Mouse (Mus musculus): ENCODE data around the gene Ranbp6.
A peak's percentile ranks its signal among the peaks of the same experiment; 100 is the strongest.

Ranbp6 gene

GRCm38 (mm10) chr19:29805917-29806785 lies 6.6 kb downstream of the Ranbp6 start, which contains the start of gene 9930021J03Rik:
Gene 9930021J03Rik, minus strand, starts transcription at chr19:29805989.
- peak; percentile 98 for DNase-seq (ENCODE audit: low spot score)

DNA sequence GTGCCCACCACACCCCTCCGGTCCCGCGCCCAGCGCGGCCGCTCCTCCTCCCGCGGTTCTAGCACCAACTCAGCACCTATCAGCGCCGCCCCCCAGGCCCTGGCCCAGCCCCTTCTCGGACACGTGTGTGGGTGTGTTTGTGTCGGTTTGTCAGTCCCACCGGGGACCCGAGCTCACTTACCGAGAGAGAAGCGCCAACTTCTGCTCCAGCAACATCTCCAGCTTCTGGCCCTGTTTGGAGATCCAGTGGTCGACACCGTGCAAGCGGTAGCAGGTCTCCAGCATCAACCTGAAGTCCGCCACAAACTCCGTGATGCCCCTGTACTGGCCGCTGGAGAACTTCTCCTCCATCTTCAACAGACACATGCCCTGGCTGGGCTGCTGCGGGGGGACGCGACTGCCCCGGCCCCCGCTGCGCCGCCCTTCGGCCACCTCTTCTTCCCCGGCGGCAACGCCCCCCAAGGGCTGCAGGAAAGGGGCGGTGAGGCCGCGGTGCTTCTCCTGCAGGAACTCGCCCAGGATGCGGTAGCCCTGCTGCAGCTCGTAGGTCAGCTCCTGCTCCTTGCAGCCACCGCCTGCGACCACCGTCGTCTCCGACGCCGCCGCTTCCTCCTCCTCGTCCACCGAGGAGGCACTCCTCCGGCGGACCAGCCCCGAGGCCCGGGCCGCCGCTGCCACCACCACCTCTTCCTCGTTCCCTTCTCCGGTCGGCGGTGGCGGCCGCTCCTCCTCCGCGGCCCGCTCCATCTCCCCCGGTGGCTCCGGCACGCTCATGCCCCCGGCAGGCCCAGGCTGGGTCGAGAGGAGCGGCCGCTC lies 7.5 kb downstream of the Ranbp6 start:
- peak; percentile 75 for DNase-seq (ENCODE audit: low spot score)

DNA sequence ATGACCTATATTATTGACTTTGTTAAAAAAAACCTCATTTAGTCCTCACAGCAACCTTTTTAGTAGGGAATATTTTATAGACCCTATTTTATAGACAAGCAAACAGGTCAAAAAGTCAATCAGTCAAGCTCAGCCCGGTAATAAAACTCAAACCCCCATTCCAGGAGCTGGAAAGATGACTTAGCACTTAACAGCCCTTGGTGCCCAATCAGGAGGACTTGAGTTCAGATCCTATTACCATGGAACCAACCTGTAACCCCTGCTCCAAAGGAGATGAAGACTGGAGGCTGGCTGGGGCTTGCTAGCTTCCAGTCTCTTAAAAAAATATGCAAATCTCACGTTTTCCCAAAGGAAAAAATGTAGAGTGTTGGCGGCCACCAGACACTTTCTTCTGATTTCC lies 8.8 kb downstream of the Ranbp6 start:
- no peak for DNase-seq (ENCODE audit: low spot score)

- DNase-seq (ENCODE audit: low spot score) = no peak
These were observed 15.4 kb downstream of the Ranbp6 start for GRCm38 (mm10) chr19:29797371-29797770.

DNA sequence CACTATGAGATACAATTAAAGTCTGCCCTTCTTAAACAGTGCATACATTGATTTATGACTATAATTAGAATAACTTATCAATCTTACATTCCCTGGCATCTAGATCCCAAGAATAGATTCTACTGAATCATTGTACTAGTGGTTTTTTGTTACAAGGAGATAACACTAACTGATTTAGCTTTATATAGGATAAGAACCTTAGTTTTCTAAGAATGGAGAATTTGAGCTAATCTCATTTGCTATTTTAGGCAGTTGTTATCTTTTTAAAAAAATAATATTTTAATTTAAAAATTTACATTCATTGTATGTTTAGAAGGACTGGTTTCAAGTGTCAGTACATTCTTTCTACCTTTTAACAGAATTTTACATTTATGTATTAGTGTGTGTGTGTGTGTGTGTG lies 24.8 kb downstream of the Ranbp6 start:
- no peak for DNase-seq (ENCODE audit: low spot score)

DNA sequence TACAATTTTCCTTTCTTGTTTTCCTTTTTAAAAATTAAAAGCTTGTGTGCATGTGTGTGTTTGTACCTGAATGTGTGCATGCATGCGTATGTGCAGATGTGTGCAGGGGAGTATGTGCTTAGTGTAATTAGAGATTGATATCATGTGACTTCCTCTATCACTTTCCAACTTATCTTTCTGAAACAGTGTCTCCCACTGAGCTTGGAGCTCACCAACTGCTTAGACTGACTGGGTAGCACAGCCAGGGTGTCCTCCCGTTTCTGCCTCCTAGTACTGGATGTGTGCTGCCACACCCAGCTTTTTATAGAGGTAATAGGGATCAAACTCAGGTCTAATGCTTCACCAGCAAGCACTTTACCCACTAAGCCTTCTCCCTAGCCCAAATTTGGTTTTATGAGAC lies 29.9 kb downstream of the Ranbp6 start:
- no peak for DNase-seq (ENCODE audit: low spot score)
